Mouse (Mus musculus) frontal cortex, postnatal 10 days (tissue): ENCODE data around the gene Etv4.

Experiments
- DNase-seq, 2 experiments: peaks; one replicate each; pipeline ENCODE4 v3.0.0; 2022; ENCODE audit warnings: low spot score in 2 of 2, mixed read lengths in 1 of 2

Etv4 gene

DNA sequence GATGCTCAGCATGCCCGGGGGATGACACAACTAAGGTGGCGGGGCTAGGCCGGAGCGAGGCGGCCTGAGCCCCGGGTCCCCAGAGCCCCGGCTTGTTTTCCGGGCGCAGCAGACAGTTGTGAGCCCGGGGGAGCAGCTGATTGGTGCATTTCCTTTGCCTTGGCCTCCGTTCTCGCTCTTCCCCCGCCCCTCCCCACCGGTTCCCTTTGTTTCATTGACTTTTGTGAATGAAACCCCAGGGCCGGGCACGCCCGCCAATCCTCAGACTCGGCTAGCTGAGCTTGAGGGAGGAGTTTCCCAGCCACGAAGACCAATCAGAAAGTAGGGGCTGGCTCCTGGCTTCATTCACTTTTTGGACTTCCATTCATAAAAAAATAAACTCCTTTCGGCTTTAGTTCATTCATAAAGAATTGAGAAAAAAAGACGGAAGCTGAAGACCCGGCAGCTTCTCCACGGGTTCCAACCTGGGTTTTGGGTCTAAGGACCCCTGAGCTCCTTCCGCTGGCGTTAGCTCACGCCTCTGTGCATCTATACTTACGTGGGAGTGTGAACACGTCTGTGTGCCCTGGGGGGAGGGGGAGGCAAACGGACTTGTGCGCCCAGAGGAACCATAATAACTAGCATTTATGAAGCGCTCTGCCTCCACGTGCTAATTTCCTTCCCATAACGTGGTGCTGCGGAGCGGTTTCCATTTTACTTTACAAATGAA, at the start of gene Etv4:
Etv4 (minus strand) TSS at position 229 of the 709 bp plus-strand sequence.
- DNase-seq, result peak; percentile 92 to 95

DNA sequence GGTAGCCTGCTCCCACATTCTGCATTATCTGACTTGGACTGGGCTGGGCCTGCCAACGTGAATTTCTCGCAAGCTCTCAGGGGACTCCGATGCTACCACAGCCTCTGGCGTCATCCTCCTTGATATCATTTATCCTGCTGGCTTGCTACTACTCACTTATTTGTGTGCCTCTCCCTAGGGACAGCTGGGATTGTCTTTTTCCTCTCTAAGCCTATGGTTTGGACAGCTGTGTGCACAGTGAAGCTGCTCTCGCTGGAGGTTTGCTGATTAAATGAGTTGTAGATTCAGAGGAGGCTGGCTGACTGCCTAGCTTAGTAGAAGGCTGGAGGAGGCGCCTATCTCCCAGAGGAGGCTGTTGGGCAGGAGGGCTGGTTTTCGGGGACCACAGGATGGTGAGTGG, 46.8 kb upstream of the Etv4 start:
- DNase-seq, result peak in 1 of 2 experiments; percentile 29

- no peak for DNase-seq
Observed at GRCm38 (mm10) chr11:101830616-101831015, 45.4 kb upstream of the Etv4 start.

GRCm38 (mm10) chr11:101830112-101830511, 44.9 kb upstream of the Etv4 start:
- DNase-seq, result no peak

- DNase-seq, result no peak
Observed at GRCm38 (mm10) chr11:101828718-101829117, 43.5 kb upstream of the Etv4 start.

DNA sequence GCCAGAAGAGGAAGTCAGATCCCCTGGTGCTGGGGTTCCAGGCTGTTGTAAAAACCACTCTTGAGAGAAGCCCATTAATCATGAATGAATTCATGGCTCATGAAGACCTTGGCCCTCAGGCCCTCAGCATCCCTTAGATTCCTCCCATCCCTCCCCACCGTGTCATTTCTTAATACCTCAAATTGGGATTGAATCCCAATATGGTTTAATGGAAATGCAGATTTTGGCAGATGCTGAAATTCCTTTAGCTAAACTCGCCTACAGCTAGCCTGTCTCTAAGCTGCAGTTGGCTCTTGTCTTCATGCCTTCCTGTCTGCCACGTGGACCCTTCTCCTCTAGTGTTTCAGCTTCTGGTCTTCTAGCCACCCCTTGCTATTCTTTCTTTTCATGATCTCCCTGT, 38.0 kb upstream of the Etv4 start:
- DNase-seq, result no peak

- DNase-seq, result no peak
Observed at GRCm38 (mm10) chr11:101820899-101821298, 35.7 kb upstream of the Etv4 start.

DNA sequence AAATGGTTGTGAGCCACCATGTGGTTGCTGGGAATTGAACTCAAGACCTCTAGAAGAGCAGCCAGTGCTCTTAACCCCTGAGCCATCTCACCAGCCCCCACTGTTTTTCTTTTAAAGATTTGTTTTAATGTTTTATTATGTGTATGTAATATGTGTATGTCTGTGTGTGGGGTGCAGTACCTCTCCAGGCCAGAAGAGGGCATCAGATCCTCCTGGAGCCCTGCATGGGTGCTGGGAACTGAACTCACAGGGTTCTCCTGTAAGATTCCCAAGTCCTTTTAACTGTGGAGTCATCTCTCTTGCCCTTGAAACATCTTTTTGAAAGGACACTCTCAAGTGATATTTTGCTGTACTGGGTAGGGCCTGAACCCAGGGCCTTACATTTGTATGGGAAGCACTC, 34.7 kb upstream of the Etv4 start:
- DNase-seq, result no peak

DNA sequence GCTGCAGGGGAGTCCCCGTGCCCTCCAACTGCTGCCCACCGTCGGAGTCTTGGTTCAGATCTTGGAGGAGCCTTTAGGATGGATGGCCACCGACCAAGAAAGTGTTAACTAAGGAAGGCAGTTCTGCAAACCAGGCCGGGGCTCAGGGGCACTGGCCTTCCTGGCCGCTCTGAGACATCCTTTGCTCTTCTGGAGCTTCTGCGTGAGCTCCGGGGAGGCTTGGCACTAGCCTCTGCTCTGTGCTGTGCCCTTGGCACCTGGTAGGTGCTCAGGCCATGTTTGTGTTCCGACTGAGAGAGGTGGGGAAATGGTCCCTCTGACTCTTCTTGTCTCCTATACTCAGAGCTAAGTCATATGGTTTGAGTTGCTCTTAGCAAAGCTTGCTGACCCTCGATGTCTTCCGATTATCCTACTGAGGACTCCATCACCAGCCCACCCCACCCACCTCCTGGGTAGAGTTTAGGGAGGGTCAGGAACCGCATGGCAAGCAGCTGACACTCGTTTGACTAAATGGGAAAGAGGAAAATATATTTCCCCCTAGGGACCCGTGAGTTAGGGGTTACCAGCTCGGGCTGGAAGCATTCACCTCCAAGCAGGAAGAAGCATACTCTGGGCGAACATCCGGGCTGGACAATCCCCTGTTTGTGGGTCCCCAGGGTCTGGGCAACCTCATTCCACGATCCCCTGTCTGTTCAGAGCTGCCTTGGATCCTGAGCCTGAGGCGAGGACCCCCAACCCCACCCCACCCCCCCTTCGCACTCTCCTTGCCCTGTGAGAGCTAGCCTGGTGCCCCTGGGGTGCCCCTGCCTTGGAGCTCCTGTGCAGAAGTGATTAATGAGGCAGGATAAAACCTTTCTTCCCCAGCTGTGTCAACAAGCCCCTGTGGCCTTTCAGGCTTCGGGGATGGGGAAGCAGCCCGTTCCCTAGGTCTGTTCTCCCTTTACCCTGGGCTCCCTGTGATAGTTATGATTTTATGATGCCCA, 30.2 kb upstream of the Etv4 start:
- no peak for DNase-seq

DNA sequence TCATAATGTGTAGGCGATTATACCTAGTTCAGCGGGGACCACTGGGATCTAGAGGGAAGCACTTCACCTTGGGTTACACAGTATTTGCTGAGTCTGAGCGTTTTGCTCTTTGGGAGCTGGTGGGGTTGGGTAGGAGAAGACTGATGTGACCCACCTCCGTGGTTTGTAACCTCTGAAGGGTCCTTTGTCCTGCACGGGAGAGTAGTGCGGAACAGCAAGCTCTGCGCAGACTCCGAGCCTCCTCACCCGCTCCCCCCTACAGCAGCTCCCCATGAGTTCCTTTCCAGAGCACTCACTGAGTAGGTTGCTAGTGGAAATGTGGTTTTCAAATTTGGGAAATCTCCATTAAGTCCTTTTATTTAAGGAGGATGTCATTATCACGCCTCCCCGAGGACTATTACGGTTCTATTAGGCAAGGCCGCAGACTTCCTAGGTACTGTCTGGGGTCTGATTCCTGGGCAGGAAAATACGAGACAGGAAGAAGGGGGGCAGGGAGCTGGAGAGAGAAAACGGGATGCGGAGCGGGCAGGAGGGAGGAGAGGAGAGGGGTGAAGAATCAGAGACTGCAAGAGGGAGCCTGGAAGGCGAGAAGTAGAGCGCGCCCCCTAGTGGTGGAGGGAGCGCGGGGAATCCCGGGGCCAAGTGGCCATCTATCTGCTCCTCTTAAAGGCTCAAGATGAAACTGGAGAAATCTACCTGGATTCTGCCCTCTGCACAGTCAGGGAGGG, 29.4 kb upstream of the Etv4 start:
- peak; percentile 29 to 71 for DNase-seq

DNA sequence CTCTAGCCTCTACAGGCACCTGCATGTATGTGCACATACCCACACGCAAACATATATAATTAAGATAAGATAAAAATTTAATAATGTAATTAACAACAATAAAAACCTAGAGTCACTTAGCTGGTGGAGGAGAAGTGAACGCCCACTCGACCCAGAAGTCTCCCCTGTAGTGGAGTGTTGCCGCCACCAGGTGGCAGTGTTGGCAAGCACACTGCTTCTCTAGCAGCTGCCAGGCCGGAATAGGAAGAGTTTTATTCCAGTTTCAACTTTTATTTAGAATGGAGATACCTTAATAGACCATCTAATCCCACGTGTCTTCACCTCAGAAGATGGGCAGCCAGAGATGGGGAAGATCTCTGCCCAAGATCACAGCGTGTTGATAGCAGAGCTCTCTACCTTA, 28.1 kb upstream of the Etv4 start:
- DNase-seq, result peak; percentile 47 to 80

GRCm38 (mm10) chr11:101809060-101809828, 24.1 kb upstream of the Etv4 start:
- no peak for DNase-seq

DNA sequence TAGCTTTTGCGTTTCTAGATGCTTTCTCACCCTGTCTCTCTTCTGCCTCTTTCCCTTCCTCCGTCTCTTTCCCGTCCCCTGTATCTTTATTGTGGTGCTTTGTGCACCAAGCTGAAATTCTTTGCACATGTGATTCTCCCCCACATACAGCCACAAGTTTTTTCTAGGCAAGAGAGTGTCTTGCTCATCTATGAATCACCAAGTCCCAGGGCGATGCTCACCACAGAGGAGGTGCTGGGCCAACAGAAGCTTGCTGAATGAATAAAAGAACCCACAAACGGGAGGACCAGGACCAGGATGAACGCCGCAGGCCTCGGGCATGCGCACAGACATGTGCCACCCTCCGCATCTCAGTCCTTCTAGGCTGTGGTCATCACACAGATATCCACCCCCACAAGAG, 22.1 kb upstream of the Etv4 start:
- DNase-seq, result no peak

DNA sequence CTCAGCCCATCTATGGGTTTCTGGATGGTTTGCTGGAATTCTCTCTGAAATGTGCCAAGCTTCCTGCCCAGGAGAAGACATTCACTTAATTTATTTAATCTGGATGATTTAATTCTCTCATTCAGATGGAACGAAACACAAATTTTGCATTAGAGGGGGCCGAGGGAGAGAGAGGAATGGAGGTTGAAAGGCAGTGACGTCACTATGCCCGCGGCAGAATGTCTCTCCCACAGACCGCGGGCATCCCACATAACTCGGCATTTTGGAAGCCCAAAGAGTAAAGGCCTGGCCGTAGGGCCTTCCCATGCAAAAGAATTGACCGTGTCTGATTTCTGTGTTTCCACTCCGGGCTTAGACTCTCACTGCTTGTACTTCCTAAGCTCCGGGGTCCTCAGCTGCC, 21.6 kb upstream of the Etv4 start:
- no peak for DNase-seq

DNA sequence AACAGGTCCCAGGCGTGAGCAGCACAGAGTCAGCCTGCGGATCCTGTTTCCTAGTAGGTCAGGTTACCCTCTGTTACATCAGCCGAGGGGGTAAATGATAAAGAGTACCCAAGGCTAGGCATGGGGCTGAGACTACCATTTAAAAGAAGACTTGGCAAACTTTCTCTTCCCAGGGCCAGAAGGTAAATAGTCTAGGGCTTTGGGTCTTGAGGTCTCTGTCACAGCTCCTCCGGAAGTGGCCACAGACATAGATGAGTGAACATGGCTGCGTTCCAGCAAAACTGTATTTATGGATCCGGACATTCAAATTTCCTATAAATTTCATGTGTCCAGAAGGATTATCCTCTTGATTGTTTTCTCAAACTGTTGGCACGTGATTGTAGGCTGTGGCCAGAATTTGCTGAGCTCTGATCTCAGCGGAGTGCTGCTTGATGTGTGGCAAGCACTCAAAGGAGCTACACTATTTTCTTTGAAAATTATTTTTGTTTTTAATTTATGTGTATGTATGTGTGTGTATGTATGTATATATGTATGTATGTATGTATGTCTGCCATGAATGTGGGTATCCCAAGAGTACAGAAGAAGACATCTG, 20.0 kb upstream of the Etv4 start:
- DNase-seq, result no peak

DNA sequence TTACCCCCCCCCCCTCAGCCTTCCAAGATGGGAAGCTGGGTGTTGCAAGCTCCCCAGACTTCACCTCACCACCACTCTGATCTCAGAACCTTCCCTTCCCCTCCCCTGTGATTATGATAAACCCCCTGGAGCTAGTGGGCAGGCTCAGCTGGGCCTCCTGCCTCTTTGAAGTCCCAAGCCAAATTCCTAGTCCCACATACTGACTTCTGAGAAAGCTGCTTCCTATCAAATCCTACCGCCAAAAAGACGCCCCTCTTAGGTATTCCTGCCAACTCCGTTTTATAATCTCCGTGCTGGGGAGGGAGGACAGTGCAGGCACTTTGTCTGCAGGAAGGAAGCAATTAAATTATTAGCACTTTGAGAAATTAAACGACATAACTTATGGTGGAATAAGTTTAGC, 16.2 kb upstream of the Etv4 start:
- DNase-seq, result no peak

DNA sequence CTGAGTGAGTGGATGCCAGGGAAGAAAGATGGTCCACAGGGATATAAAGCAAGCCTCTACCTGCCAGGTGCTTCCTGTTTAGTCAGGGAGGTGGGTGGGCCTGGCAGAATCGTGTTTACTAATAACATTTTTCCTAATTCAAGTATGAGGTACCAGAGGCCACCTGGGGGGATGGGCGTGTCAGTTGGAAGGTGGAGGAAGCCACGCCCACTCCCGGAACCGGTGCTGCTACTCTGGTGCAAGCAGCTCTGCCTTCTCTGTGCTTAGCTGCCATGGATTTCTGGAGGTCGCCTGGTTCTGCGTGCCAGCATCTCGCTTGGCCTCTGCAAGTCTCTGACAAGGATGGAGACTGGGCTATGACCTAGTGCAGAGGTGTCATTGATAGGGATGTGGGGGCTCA, 12.9 kb upstream of the Etv4 start:
- no peak for DNase-seq

- no peak for DNase-seq
Observed at GRCm38 (mm10) chr11:101797355-101797754, 12.2 kb upstream of the Etv4 start.

GRCm38 (mm10) chr11:101790811-101791526, 5.8 kb upstream of the Etv4 start:
- no peak for DNase-seq

DNA sequence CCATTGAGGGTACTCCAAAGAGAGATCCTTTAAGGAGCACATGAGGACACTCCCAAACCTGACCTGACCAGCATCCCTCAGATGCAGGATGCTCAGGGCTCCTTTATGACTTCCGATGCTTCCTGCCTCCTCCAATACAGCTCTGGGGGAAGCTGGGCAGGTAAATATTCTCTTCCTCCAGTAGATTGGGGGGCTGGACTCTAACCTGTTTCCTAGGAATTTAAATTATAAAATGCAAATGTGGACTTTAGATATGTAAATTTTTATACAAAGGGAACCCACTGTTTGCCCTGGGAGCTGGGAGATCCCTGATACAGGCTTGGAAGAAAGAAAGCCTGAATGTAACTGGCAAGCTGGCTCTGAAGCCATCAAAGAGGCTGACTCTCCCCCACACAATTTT, 2.3 kb upstream of the Etv4 start:
- DNase-seq, result no peak
